Mouse (Mus musculus) embryonic facial prominence, embryonic 14.5 days (tissue): ENCODE results near the gene Odc1. TPM values are rescaled to one million over a fixed set of nuclear protein-coding genes. Genes with fewer than 3 reads are reported as not detected.

ENCODE experiments used
- ATAC-seq: fragments of 200-750 bp; cut with Nextera tagmentation; 2 replicates; pipeline ENCODE4 v1.8.0; 2017; ENCODE audit warnings: low read depth, moderate number of reproducible peaks, moderate TSS enrichment
- DNase-seq: peaks from one replicate; pipeline ENCODE4 v3.0.0-alpha.2; 2015; ENCODE audit warnings: low spot score
- H3K27ac ChIP-seq: fragments of 300-500 bp; sonication (generic); replicated peaks from 2 replicates; pipeline ENCODE4 v1.5.1; 2014; ENCODE audit warnings: low read depth, mild to moderate bottlenecking, low read length, moderate library complexity
- H3K27me3 ChIP-seq: fragments of 300-500 bp; sonication (generic); replicated peaks from 2 replicates; pipeline ENCODE4 v1.6.1; 2014; ENCODE audit warnings: low read length; ENCODE audit not compliant: control insufficient read depth, insufficient read depth
- H3K36me3 ChIP-seq: fragments of 300-500 bp; sonication (generic); 2 replicates; pipeline ENCODE4 v1.6.1; 2014; ENCODE audit warnings: low read length, mixed read lengths; ENCODE audit not compliant: control insufficient read depth, insufficient read depth
- H3K4me1 ChIP-seq: fragments of 300-500 bp; sonication (generic); 2 replicates; pipeline ENCODE4 v1.6.1; 2014; ENCODE audit warnings: antibody characterized with exemption, low read length; ENCODE audit not compliant: control insufficient read depth, insufficient read depth
- H3K4me2 ChIP-seq: fragments of 300-500 bp; sonication (generic); 2 replicates; pipeline ENCODE4 v1.6.1; 2014; ENCODE audit warnings: low read depth, mild to moderate bottlenecking, low read length, moderate library complexity, mixed read lengths
- H3K4me3 ChIP-seq: fragments of 300-500 bp; sonication (generic); 2 replicates; pipeline ENCODE4 v1.5.1; 2014; ENCODE audit warnings: low read depth, mild to moderate bottlenecking, low read length
- H3K9ac ChIP-seq: fragments of 300-500 bp; sonication (generic); 2 replicates; pipeline ENCODE4 v1.6.1; 2014; ENCODE audit warnings: low read depth, mild to moderate bottlenecking, low read length, moderate library complexity, mixed read lengths
- H3K9me3 ChIP-seq: fragments of 300-500 bp; sonication (generic); 2 replicates; pipeline ENCODE4 v1.6.1; 2016; ENCODE audit warnings: low read length; ENCODE audit not compliant: control insufficient read depth
- WGBS: fragments of 180-500 bp; shearing (Covaris S2); extraction: QIAGEN DNeasy Blood & Tissue Kit; methylation state at CpG from one replicate; pipeline ENCODE4 v1.1.7; 2014; 5-methylcytosine and 5-hydroxymethylcytosine counted together
- polyA plus RNA-seq: library from polyadenylated mRNA; unstranded; fragments of >200 nt; fragmentation: Nextera tagmentation; extraction: Ambion mirVana; gene quantifications from 2 replicates; pipeline ENCODE4 v1.2.1, GENCODE M21; 2014

The Odc1 gene
- 180 and 213 TPM in 2 replicates for polyA plus RNA-seq

DNA sequence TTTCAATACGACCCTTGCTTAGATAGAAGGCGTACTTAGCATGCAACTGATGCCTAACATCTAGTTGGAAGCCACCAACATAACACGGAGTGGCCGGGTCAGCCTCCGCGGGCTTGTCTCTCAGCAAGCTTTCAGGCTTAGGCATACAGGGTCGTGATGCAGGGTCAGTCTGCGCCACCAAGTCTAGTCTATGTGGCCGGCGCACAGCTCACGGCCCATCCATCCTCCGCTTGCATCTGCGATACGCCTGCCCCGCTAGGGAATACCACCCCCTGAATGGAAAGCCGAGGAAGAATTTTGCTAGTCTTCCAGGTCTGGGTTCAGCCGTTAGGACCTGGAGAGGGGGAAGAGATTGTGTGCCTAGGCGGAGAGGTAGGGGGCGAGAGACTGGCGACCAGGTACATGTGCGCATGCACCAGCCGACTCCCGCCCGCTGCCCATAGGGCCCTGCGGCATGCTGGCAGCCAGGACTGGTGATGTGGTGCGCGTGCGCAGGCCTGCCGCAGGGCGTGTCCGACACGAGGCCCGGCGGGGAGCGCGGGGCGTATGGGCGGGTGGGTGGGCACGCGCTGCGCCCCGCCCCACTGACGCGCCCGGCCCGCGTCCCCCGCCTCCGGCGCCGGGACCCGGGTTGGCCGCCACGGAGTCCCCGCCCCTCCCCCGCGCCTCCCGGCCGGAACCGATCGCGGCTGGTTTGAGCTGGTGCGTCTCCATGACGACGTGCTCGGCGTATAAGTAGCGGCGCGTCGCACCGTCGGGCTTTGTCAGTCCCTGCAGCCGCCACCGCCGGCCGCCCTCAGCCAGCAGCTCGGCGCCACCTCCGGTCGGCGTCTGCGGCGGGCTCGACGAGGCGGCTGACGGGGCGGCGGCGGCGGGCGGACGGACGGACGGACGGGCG, at the start of gene Odc1:
Gene Odc1 (plus strand): TSS at position 586 of the 898 bp plus-strand sequence.
- peak within 1 kb of the TSS; percentile 92 for H3K4me3 ChIP-seq
- WGBS = 1% methylated on average over 33 of the region's 98 CpGs
- DNase-seq (peak; percentile 98), ATAC-seq (peak; percentile 96)
- H3K27me3 ChIP-seq = no peaks in the 10 kb centered on the region
- no peaks in the 10 kb centered on the region for H3K9me3 ChIP-seq
- H3K36me3 ChIP-seq = peaks cover 26% of the 10 kb centered on the region
- peak within 1 kb of the TSS; percentile 91 for H3K9ac ChIP-seq
- H3K27ac ChIP-seq = peak within 1 kb of the TSS; percentile 86
- peak within 1 kb of the TSS; percentile 86 for H3K4me2 ChIP-seq
- peaks cover 13% of the 10 kb centered on the region for H3K4me1 ChIP-seq

GRCm38 (mm10) chr12:17494809-17495208, 49.8 kb upstream of the Odc1 start:
- Histone ChIP-seq H3K27me3 (no peaks in the 10 kb centered on the region), H3K4me1 (no peaks in the 10 kb centered on the region; the same call in 1 of the 2 replicates), H3K9me3 (no peaks in the 10 kb centered on the region), H3K36me3 (no peaks in the 10 kb centered on the region), H3K27ac (no peak overlapping the region), H3K9ac (no peak overlapping the region), H3K4me3 (no peak overlapping the region), H3K4me2 (no peak overlapping the region)
- ATAC-seq (no peak), DNase-seq (no peak)
- WGBS = 47% methylated on average over 4 of the region's 4 CpGs

DNA sequence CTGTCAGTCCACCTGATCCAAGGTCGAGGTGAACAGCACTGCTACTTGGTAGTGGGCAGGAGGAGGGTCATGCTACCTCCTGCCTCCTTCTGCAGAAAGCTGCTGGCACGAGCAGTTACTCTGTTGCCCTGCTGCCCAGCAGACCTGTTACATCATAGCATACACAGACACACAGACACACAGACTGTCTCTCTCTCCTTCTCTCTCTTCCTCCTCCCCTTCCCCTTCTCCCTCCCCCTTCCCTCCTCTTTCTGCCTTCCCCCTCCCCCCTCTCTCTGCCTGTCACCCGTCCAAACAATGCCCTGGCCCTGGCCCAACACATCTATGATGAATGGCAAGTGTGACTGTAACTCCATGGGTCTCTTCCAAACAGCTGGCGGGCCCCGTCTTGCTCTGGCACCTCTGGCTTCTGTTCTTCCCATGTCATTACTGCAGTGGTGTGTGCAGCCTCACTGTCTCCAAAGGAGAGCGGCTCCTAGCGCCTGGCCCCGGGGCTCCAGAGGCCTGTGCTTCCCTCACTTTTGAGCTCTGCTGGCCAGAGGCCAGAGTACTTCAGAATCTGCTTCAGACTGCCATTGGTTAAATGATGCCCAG, 48.6 kb upstream of the Odc1 start:
- 14% methylated on average over 8 of the region's 8 CpGs for WGBS
- ATAC-seq (peak; percentile 86), DNase-seq (peak; percentile 75)
- H3K27me3 ChIP-seq = no peaks in the 10 kb centered on the region
- H3K36me3 ChIP-seq = no peaks in the 10 kb centered on the region
- no peak overlapping the region for H3K4me3 ChIP-seq
- H3K4me1 ChIP-seq = no peaks in the 10 kb centered on the region; the same call in 1 of the 2 replicates
- no peak overlapping the region for H3K27ac ChIP-seq
- no peaks in the 10 kb centered on the region for H3K9me3 ChIP-seq
- H3K9ac ChIP-seq = no peak overlapping the region
- no peak overlapping the region for H3K4me2 ChIP-seq

DNA sequence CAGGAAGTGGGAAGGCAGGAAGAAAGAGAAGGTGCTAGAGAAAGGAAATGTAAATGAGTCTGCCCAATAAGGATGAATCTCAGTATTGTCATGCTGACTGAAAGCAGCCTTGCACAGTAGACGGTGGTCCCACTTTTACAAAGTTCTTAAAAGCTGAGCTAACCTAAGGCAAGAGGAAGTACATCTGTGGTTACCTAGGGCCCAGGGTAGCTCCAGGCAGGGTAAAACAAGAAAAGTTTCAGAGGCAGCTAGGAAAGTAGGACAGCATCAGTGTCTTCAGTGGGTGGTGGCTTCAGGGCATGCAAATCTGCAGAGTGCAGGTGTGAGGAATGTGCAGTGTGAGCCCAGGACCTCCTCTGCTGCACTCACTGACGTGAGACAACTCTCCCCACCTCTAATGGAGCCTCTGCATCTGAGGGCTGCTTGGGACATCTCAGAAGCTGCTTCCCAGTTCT, 38.9 kb upstream of the Odc1 start:
- Histone ChIP-seq H3K4me1 (no peaks in the 10 kb centered on the region), H3K27me3 (no peaks in the 10 kb centered on the region), H3K36me3 (no peaks in the 10 kb centered on the region), H3K4me3 (no peak overlapping the region), H3K9ac (no peak overlapping the region), H3K27ac (no peak overlapping the region), H3K9me3 (no peaks in the 10 kb centered on the region), H3K4me2 (no peak overlapping the region)
- ATAC-seq = no peak
- 47% methylated on average over 2 of the region's 2 CpGs for WGBS
- DNase-seq = no peak

GRCm38 (mm10) chr12:17506117-17506993, 38.2 kb upstream of the Odc1 start:
- Histone ChIP-seq H3K27me3 (no peaks in the 10 kb centered on the region), H3K9me3 (no peaks in the 10 kb centered on the region), H3K4me1 (no peaks in the 10 kb centered on the region), H3K27ac (no peak overlapping the region), H3K4me2 (no peak overlapping the region), H3K9ac (no peak overlapping the region), H3K36me3 (no peaks in the 10 kb centered on the region), H3K4me3 (no peak overlapping the region)
- DNase-seq (no peak), ATAC-seq (no peak)
- WGBS = 57% methylated on average over 5 of the region's 5 CpGs

DNA sequence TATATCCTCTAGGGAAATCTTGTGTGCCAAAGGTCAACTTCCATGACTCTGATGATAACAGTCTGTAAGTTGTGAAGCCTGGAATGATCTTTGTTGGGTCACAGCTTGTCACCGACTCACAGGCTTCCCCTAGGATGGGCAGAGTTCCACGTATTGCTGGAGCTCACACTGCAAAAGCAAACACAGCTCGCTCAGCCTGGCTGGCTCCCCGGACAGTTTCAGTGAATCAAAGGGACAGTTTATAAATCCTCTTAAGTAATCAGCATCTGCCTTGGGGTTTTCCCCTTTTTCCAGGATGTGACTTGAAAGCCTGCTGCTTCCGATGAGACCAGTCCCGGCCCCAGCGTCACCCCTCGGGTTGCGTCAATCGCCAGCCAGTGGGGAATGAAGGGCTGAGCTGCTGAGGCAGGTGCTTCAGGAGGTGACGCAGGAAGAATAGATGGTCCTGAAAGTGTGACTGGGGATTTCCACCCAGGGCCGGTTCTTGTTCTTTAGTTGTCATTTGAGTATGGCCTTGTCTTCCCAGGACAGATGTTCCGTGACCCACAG, 37.5 kb upstream of the Odc1 start:
- no peaks in the 10 kb centered on the region for H3K36me3 ChIP-seq
- no peak overlapping the region for H3K4me2 ChIP-seq
- H3K9ac ChIP-seq = no peak overlapping the region
- ATAC-seq = no peak
- WGBS = 54% methylated on average over 13 of the region's 13 CpGs
- no peaks in the 10 kb centered on the region for H3K27me3 ChIP-seq
- H3K27ac ChIP-seq = no peak overlapping the region
- DNase-seq = no peak
- no peak overlapping the region for H3K4me3 ChIP-seq
- H3K9me3 ChIP-seq = no peaks in the 10 kb centered on the region
- H3K4me1 ChIP-seq = no peaks in the 10 kb centered on the region

GRCm38 (mm10) chr12:17509310-17509709, 35.3 kb upstream of the Odc1 start:
- H3K4me2 ChIP-seq = no peak overlapping the region
- H3K36me3 ChIP-seq = no peaks in the 10 kb centered on the region
- no peaks in the 10 kb centered on the region for H3K27me3 ChIP-seq
- H3K9me3 ChIP-seq = no peaks in the 10 kb centered on the region
- ATAC-seq (no peak), DNase-seq (no peak)
- 96% methylated on average over 1 of the region's 1 CpGs for WGBS
- H3K27ac ChIP-seq = no peak overlapping the region
- H3K4me3 ChIP-seq = no peak overlapping the region
- no peak overlapping the region for H3K9ac ChIP-seq
- H3K4me1 ChIP-seq = no peaks in the 10 kb centered on the region

DNA sequence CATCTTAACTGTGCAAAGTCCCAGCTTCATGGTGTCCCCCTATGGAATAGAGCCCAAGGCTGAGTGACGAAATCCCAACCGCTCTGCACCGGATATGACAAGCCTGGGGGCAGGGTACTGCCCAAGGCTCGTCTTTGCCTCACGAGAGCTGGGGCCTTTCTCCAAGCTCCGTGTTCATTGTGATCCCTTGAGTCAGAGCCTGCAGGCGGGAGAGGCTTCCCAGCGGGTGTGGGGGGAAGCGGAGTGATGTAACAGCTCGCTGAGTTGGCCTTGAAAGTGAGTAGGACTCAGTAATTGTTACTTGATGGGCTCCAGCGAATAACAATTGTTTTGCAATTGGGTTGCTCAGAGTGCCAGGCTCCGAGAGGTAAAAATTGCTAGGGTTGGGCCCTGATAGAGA, 34.4 kb upstream of the Odc1 start:
- Histone ChIP-seq H3K4me1 (no peaks in the 10 kb centered on the region), H3K9me3 (no peaks in the 10 kb centered on the region), H3K4me3 (no peak overlapping the region), H3K4me2 (no peak overlapping the region), H3K36me3 (no peaks in the 10 kb centered on the region), H3K9ac (no peak overlapping the region), H3K27ac (no peak overlapping the region), H3K27me3 (no peaks in the 10 kb centered on the region)
- 35% methylated on average over 12 of the region's 12 CpGs for WGBS
- no peak for DNase-seq
- ATAC-seq = peak; percentile 33; the same call in 1 of the 2 replicates
